Mouse (Mus musculus) liver, embryonic 14.5 days (tissue): ENCODE measurements around the gene Ndc80. TPM values are rescaled to one million over a fixed set of nuclear protein-coding genes. Genes with fewer than 3 reads are reported as not detected.

ENCODE experiments used
- ATAC-seq: fragments of 200-750 bp; cut with Nextera tagmentation; 2 replicates; pipeline ENCODE4 v1.8.0; 2017; ENCODE audit warnings: moderate number of reproducible peaks, mild to moderate bottlenecking, moderate library complexity; ENCODE audit not compliant: insufficient read depth
- DNase-seq, 3 experiments: peaks; one replicate each; pipeline ENCODE4 v3.0.0-alpha.2; 2012 to 2013; ENCODE audit warnings: low read depth in 3 of 3, low spot score in 3 of 3
- H3K27ac ChIP-seq: fragments of 300-500 bp; sonication (generic); 2 replicates; pipeline ENCODE4 v1.5.1; 2014; ENCODE audit warnings: moderate library complexity, mild to moderate bottlenecking, control low read depth, inconsistent platforms
- H3K27me3 ChIP-seq: fragments of 300-500 bp; sonication (generic); 2 replicates; pipeline ENCODE4 v1.6.1; 2014; ENCODE audit warnings: mild to moderate bottlenecking, low read length, moderate library complexity; ENCODE audit not compliant: control insufficient read depth, insufficient read depth
- H3K36me3 ChIP-seq: fragments of 300-500 bp; sonication (generic); replicated peaks from 2 replicates; pipeline ENCODE4 v1.6.1; 2014; ENCODE audit warnings: low read depth; ENCODE audit not compliant: control insufficient read depth, insufficient read depth
- H3K4me1 ChIP-seq, 2 experiments: fragments of 200-500 bp in 1 of 2; fragments of 300-500 bp in 1 of 2; sonication (generic) in 1 of 2; replicated peaks; 2 replicates each; pipeline ENCODE4 v1.6.1; 2012 to 2014; ENCODE audit warnings: antibody characterized with exemption in 1 of 2, inconsistent platforms in 1 of 2, low read length in 1 of 2; ENCODE audit not compliant: control insufficient read depth in 2 of 2, insufficient read depth in 2 of 2
- H3K4me2 ChIP-seq: fragments of 300-500 bp; sonication (generic); 2 replicates; pipeline ENCODE4 v1.6.1; 2014; ENCODE audit warnings: low read depth, mild to moderate bottlenecking, control low read depth, moderate library complexity
- H3K4me3 ChIP-seq, 2 experiments: fragments of 200-500 bp in 1 of 2; fragments of 300-500 bp in 1 of 2; sonication (generic) in 1 of 2; 2 replicates each; pipeline ENCODE4 v1.5.1; 2012 to 2014; ENCODE audit warnings: low read depth in 2 of 2, low read length in 2 of 2, mild to moderate bottlenecking in 2 of 2, control low read depth in 1 of 2, inconsistent platforms in 1 of 2, moderate library complexity in 1 of 2; ENCODE audit not compliant: insufficient read depth in 1 of 2
- H3K9ac ChIP-seq: fragments of 300-500 bp; sonication (generic); replicated peaks from 2 replicates; pipeline ENCODE4 v1.6.1; 2014; ENCODE audit warnings: mild to moderate bottlenecking, control low read depth, moderate library complexity
- H3K9me3 ChIP-seq: fragments of 300-500 bp; sonication (generic); 2 replicates; pipeline ENCODE4 v1.6.1; 2016; ENCODE audit warnings: low read length, mixed read lengths; ENCODE audit not compliant: control insufficient read depth
- CTCF ChIP-seq: IDR thresholded peaks from 2 replicates; pipeline ENCODE4 v1.5.1; 2016; ENCODE audit warnings: antibody characterized with exemption, low read depth, control low read depth
- EP300 ChIP-seq: IDR thresholded peaks from 2 replicates; pipeline ENCODE4 v1.6.1; 2016; ENCODE audit warnings: antibody characterized with exemption, low read depth
- WGBS: fragments of 180-500 bp; shearing (Covaris S2); extraction: QIAGEN DNeasy Blood & Tissue Kit; methylation state at CpG from one replicate; pipeline ENCODE4 v1.1.7; 2014; ENCODE audit not compliant: insufficient replicate concordance; 5-methylcytosine and 5-hydroxymethylcytosine counted together
- polyA plus RNA-seq, 2 experiments: library from polyadenylated mRNA; depleted of rRNA in 1 of 2; stranded (reverse) in 1 of 2; unstranded in 1 of 2; fragments of >200 nt; fragmentation: Nextera tagmentation in 1 of 2; extraction: Ambion mirVana in 1 of 2; gene quantifications; 2 replicates each; pipeline versions ENCODE4 v1.2.1 to v1.2.3; 2012 to 2014

Ndc80 gene
- polyA plus RNA-seq, 2 experiments, result 16.1 to 34.2 TPM

DNA sequence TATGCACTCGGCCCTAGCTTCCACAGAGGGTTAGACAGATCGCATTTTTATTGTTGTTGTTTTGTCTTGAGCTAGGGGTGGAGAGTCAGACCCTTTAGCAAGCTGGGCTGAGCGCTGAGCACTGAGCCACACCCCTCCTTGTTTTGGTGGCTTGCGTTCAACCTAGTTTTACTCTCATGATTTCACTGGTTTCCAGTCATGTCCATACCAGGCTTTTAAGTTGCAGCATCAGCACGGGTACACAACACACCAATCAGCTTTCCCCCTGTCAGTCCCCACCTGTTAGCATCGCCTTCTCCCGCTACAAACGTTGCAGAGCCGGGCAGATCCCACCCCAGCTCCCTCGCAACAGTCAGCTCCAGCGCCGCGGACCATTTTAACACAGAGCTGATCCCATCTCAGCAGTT, 352 bp downstream of the Ndc80 start:
- Histone ChIP-seq H3K9ac (peak overlapping the region; percentile 87), H3K4me2 (peak overlapping the region; percentile 81), H3K4me3 (peak overlapping the region; percentile 81 to 83), H3K4me1 (peaks cover 9 to 14% of the 10 kb centered on the region in 2 experiments), H3K27me3 (no peaks in the 10 kb centered on the region), H3K9me3 (no peaks in the 10 kb centered on the region), H3K36me3 (peaks cover 19% of the 10 kb centered on the region), H3K27ac (peak overlapping the region; percentile 81)
- TF ChIP-seq CTCF (no peak), EP300 (no peak)
- ATAC-seq (peak; percentile 70), DNase-seq (peak; percentile 45 to 54 (median 47))
- under 1% methylated on average over 13 of the region's 13 CpGs for WGBS

DNA sequence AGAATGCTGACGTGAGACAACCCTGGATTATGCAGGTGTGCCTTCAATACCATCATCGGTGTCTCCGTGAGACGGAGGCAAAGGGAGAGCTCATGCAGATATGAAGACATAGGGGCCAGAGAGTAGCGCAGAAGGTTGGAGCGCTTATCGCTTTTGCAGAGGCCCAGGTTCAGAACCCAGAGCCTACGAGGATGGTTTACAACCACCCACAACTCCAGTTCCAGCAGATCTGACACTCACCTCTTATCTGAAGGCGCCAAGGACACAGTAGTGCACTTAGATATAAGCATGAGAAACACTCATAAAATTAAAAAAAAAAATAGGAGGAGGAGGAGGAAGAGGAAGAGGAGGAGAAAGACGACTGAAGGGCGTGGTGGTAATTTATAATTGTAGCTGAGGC, 16.4 kb downstream of the Ndc80 start:
- Histone ChIP-seq H3K9me3 (no peaks in the 10 kb centered on the region), H3K9ac (no peak overlapping the region), H3K4me3 (no peak overlapping the region), H3K4me1 (peaks cover 0 to 7% of the 10 kb centered on the region in 2 experiments; a peak in 2 of 4 replicates), H3K36me3 (peaks cover 90% of the 10 kb centered on the region), H3K4me2 (peak overlapping the region; percentile 24), H3K27me3 (no peaks in the 10 kb centered on the region), H3K27ac (peak overlapping the region; percentile 54; the same call in 1 of the 2 replicates)
- DNase-seq (no peak), ATAC-seq (peak; percentile 91)
- WGBS, result 70% methylated on average over 11 of the region's 11 CpGs
- TF ChIP-seq CTCF (no peak), EP300 (peak; percentile 18; the same call in 1 of the 2 replicates)

DNA sequence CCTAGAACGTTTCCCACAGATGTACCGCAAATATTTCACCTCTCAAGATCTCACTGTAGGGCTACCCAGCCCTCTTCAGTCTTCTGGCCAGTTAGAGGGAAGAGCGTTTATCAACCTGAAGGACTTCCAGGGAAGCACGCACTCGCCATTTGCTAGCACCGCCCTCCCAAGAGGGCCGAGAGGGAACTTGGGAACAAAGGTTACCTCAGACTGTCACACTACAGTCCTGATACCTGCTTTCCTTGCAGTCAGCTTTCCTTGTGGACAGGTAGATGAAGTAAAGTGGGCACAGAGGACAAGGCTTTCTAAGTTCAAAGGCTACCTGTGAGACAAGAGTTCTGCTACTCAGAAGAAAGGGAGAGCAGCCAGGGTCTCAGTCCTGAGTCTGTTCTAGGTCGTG, 19.8 kb downstream of the Ndc80 start:
- ATAC-seq (no peak), DNase-seq (no peak)
- no peak overlapping the region for H3K9ac ChIP-seq
- TF ChIP-seq CTCF (no peak), EP300 (no peak)
- H3K4me1 ChIP-seq, result peaks cover 0 to 7% of the 10 kb centered on the region in 2 experiments; a peak in 2 of 4 replicates
- peaks cover 87% of the 10 kb centered on the region for H3K36me3 ChIP-seq
- no peak overlapping the region for H3K27ac ChIP-seq
- H3K27me3 ChIP-seq, result no peaks in the 10 kb centered on the region
- 88% methylated on average over 8 of the region's 8 CpGs for WGBS
- H3K9me3 ChIP-seq, result no peaks in the 10 kb centered on the region
- no peak overlapping the region for H3K4me2 ChIP-seq
- H3K4me3 ChIP-seq, result no peak overlapping the region

DNA sequence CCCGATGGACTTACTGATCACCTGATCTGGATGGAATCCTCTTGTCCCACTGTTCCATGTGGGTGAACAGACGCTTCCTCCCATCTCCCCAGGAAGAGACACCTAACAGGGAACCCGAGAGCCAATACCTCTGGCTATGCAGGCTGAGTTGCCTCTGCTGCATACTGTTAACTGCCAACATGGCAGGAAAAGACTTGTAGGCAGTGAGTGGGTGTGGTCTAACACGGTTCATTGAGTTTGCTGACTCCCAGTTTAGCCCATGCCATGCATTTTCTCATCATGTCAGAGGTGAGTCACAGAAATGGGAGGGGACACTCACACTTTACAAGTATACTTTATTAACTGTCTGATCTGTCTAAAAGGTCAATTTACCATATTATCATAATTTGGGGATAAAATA, 30.9 kb downstream of the Ndc80 start:
- WGBS, result 79% methylated on average over 4 of the region's 4 CpGs
- Histone ChIP-seq H3K9me3 (no peaks in the 10 kb centered on the region), H3K4me1 (peaks cover 0 to 7% of the 10 kb centered on the region in 2 experiments; a peak in 2 of 4 replicates), H3K36me3 (peaks cover 56% of the 10 kb centered on the region), H3K4me3 (no peak overlapping the region), H3K27ac (no peak overlapping the region), H3K9ac (no peak overlapping the region), H3K4me2 (no peak overlapping the region), H3K27me3 (no peaks in the 10 kb centered on the region)
- TF ChIP-seq CTCF, result no peak
- no peak for TF ChIP-seq EP300
- DNase-seq, result no peak
- no peak for ATAC-seq

DNA sequence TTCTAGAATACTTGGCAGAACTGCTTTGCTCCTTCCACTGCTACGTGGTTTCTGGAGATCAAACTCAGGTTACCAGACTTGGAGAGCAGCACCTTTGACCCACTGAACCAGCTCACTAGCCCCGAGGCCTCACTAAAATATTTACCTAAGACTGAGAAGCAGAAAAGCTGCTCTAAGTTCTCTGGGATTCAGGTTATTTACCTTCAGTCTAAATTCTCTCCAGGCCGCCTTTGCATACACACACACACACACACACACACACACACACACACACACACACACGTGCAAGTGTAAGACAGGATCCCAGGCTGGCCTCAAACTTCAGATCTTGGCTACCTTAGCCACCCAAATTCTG, 35.3 kb downstream of the Ndc80 start:
- Histone ChIP-seq H3K4me1 (peaks cover 12 to 22% of the 10 kb centered on the region in 2 experiments), H3K27ac (peak overlapping the region; percentile 52; the same call in 1 of the 2 replicates), H3K27me3 (no peaks in the 10 kb centered on the region), H3K9me3 (no peaks in the 10 kb centered on the region), H3K9ac (no peak overlapping the region), H3K36me3 (peaks cover 15% of the 10 kb centered on the region), H3K4me3 (no peak overlapping the region), H3K4me2 (peak overlapping the region; percentile 1; the same call in 1 of the 2 replicates)
- WGBS, result 38% methylated on average over 4 of the region's 4 CpGs
- no peak for ATAC-seq
- no peak for DNase-seq
- TF ChIP-seq CTCF (no peak), EP300 (no peak)
